Mouse (Mus musculus) CD4-positive, CD25-positive, alpha-beta regulatory T cell, adult 9 weeks (primary cell): ENCODE results near the gene Slc22a7. TPM values are rescaled to one million over a fixed set of nuclear protein-coding genes. Genes with fewer than 3 reads are reported as not detected.

Experiments used
- polyA plus RNA-seq: library from polyadenylated mRNA; unstranded; fragments of 100-300 nt; shearing (Covaris generic); gene quantifications from one replicate; pipeline ENCODE4 v1.2.1, GENCODE M21; 2017

The Slc22a7 gene
- not detected for polyA plus RNA-seq

GRCm38 (mm10) chr17:46438298-46438873 is at the start of gene Slc22a7:
Gene Slc22a7 (minus strand): TSS chr17:46438457.

GRCm38 (mm10) chr17:46487431-46487830 is 49.2 kb upstream of the Slc22a7 start, which contains the start of gene Ttbk1:
Gene Ttbk1 (minus strand): TSS chr17:46487675.

GRCm38 (mm10) chr17:46428761-46429414 is 9.4 kb downstream of the Slc22a7 start, which contains the start of gene Crip3:
Gene Crip3 (plus strand): TSS chr17:46428926.

GRCm38 (mm10) chr17:46383294-46384060 is 54.8 kb downstream of the Slc22a7 start, which contains the start of gene Zfp318:
Gene Zfp318 (plus strand): TSS chr17:46383731.

Other genes starting within 250 kb of the Slc22a7 start
- 9.3 TPM for gene Polh, start 235.8 kb downstream of the Slc22a7 start, polyA plus RNA-seq
- 53.0 TPM for gene Xpo5, start 235.7 kb downstream of the Slc22a7 start, polyA plus RNA-seq
- gene Polr1c, start 190.4 kb downstream of the Slc22a7 start, polyA plus RNA-seq, result 82.5 TPM
- 145 TPM for gene Yipf3, start 190.4 kb downstream of the Slc22a7 start, polyA plus RNA-seq
- gene Lrrc73, start 184.9 kb downstream of the Slc22a7 start, polyA plus RNA-seq, result not detected
- 27.3 TPM for gene Tjap1, start 155.4 kb downstream of the Slc22a7 start, polyA plus RNA-seq
- not detected for gene Dlk2, start 141.0 kb downstream of the Slc22a7 start, polyA plus RNA-seq
- 8.1 TPM for gene Abcc10, start 110.1 kb downstream of the Slc22a7 start, polyA plus RNA-seq
- 1.6 TPM for gene Zfp318, start 54.7 kb downstream of the Slc22a7 start, polyA plus RNA-seq
- not detected for gene Crip3, start 9.5 kb downstream of the Slc22a7 start, polyA plus RNA-seq
- gene Ttbk1, start 49.2 kb upstream of the Slc22a7 start, polyA plus RNA-seq, result 0.31 TPM
- 6.6 TPM for gene Dnph1, start 58.3 kb upstream of the Slc22a7 start, polyA plus RNA-seq
- 10.7 TPM for gene Cul9, start 107.9 kb upstream of the Slc22a7 start, polyA plus RNA-seq
- 2.2 TPM for gene Srf, start 117.7 kb upstream of the Slc22a7 start, polyA plus RNA-seq
- gene Ptk7, start 191.0 kb upstream of the Slc22a7 start, polyA plus RNA-seq, result not detected
- gene Klc4, start 207.6 kb upstream of the Slc22a7 start, polyA plus RNA-seq, result 28.2 TPM
- gene Mrpl2, start 207.8 kb upstream of the Slc22a7 start, polyA plus RNA-seq, result 81.5 TPM
- gene Cul7, start 211.9 kb upstream of the Slc22a7 start, polyA plus RNA-seq, result 10.1 TPM
- 79.3 TPM for gene Rrp36, start 235.9 kb upstream of the Slc22a7 start, polyA plus RNA-seq
- 182 TPM for gene Mea1, start 240.3 kb upstream of the Slc22a7 start, polyA plus RNA-seq
- 91.9 TPM for gene Klhdc3, start 242.5 kb upstream of the Slc22a7 start, polyA plus RNA-seq